Mouse (Mus musculus) ES-E14 (cell line): ENCODE data around the gene Asb16.

Source experiments
- CHD2 ChIP-seq: IDR thresholded peaks from 2 replicates; pipeline ENCODE4 v1.6.1; 2014; ENCODE audit warnings: mild to moderate bottlenecking, low read depth, low read length, inconsistent platforms
- HCFC1 ChIP-seq: IDR thresholded peaks from 2 replicates; pipeline ENCODE4 v1.6.1; 2012; ENCODE audit warnings: low read length, inconsistent platforms, borderline replicate concordance; ENCODE audit not compliant: insufficient read depth
- MAFK ChIP-seq: IDR thresholded peaks from 2 replicates; pipeline ENCODE4 v1.6.1; 2014; ENCODE audit warnings: mild to moderate bottlenecking, low read depth, low read length, inconsistent platforms; ENCODE audit not compliant: insufficient read depth
- ZC3H11A ChIP-seq: IDR thresholded peaks from 2 replicates; pipeline ENCODE4 v1.6.1; 2012; ENCODE audit warnings: low read depth, mild to moderate bottlenecking, inconsistent platforms, low read length, borderline replicate concordance
- ZNF384 ChIP-seq: IDR thresholded peaks from 2 replicates; pipeline ENCODE4 v1.6.1; 2012; ENCODE audit warnings: low read depth, low read length, inconsistent platforms

- TF ChIP-seq ZC3H11A (no peak), HCFC1 (no peak), MAFK (no peak), ZNF384 (no peak), CHD2 (no peak)
Observed at GRCm38 (mm10) chr11:102241874-102242273, 26.7 kb upstream of the Asb16 start.
